Mouse (Mus musculus) layer of hippocampus, adult 2 months (tissue): Measurements from ENCODE around the gene Pik3cb. TPM values are rescaled to one million over a fixed set of nuclear protein-coding genes. Genes with fewer than 3 reads are reported as not detected.

ENCODE experiments used
- DNase-seq, 2 experiments: peaks; one replicate each; pipeline ENCODE4 v3.0.0; 2022; ENCODE audit warnings: low spot score in 2 of 2
- H3K27ac ChIP-seq: fragments of 200-600 bp; 2 replicates; pipeline ENCODE4 v1.8.1; 2022
- H3K4me3 ChIP-seq: fragments of 200-600 bp; 2 replicates; pipeline ENCODE4 v1.8.1; 2022; ENCODE audit warnings: mild to moderate bottlenecking
- CTCF ChIP-seq: fragments of 200-600 bp; conservative IDR thresholded peaks from 2 replicates; pipeline ENCODE4 v1.8.1; 2022; ENCODE audit warnings: antibody characterized with exemption, mild to moderate bottlenecking, moderate library complexity
- total RNA-seq, 2 experiments: library from RNA; stranded (reverse); gene quantifications; 2 replicates each; pipeline ENCODE4 v1.2.3; 2021

The Pik3cb gene
- total RNA-seq, 2 experiments from 2014 or later: 28.2 to 28.3 TPM

DNA sequence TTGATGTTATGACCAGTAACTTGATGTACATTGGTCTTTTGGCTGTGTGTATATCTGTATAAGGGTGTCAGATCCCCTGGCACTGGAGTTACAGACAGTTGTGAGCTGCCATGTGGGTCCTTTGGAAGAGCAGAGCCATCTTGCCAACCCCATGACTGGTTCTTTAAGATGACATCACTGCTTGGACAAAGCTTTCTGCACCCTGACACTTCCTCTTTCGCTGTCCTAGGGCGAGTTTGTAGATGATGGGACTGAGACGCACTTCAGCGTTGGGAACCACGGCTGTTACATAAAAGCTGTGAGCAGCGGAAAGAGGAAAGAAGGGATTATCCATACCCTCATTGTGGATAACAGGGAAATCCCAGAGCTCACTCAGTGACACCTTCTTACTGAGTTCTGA lies 139.1 kb downstream of the Pik3cb start:
- TF ChIP-seq CTCF: no peak
- Histone ChIP-seq H3K4me3 (no peak overlapping the region), H3K27ac (no peak overlapping the region)
- DNase-seq: no peak

DNA sequence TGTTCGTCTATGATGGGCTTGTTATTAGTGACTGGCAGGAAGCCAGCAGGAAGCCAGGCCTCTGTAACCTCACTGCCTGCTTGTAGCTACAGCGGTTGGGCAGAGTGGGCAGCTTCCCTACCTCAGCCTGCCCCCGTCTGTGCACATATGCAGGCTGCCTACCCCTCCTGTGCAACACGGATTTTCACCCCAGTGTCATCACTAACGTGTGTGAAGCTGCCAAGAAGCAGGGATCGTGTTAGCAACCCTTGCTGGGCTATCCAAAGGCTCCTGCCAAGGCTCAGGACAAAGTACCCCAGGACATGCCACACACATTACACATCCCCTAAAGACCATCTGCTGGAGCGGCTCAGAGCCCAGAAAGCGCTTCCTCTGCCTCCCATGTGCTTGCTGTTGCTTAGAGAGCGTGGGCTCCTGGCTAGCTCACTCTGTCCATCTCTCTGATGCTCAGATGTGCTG lies 140.5 kb downstream of the Pik3cb start:
- DNase-seq: peak; percentile 49 to 68
- Histone ChIP-seq H3K4me3 (no peak overlapping the region), H3K27ac (peak overlapping the region; percentile 81)
- TF ChIP-seq CTCF: no peak

GRCm38 (mm10) chr9:98994103-98994502 lies 146.3 kb downstream of the Pik3cb start:
- no peak for DNase-seq
- Histone ChIP-seq H3K27ac (peak overlapping the region; percentile 51; the same call in 1 of the 2 replicates), H3K4me3 (no peak overlapping the region)
- TF ChIP-seq CTCF: no peak

DNA sequence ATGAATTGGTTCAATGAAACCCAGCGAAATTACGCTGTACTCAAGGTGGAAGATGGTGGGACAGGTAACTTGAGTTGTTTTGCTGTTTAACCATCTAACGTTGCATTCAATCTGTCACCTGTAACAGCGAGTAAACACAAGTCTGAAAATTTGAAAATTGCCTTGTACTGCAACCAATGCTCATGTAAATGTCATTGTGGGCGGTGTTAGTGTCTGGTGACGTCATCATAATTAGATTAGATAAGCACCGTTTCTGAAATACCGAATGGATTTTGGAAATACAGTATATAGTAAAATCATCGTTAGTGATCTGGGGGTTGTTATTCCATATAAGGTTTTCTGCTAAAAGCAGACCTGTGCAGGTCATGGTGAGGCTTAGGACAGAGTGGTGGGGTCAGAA lies 153.3 kb downstream of the Pik3cb start:
- no peak for DNase-seq
- TF ChIP-seq CTCF: no peak
- H3K27ac ChIP-seq: peak overlapping the region; percentile 81
- peak overlapping the region; percentile 99 for H3K4me3 ChIP-seq

Other genes with a start within 250 kb of the Pik3cb start
- gene 7420426K07Rik, start 237.5 kb downstream of the Pik3cb start, total RNA-seq: not detected
- 1 to 10 TPM in 1 of 2 experiments, under 1 TPM in 1; 0.92 to 1.0 TPM for gene Foxl2, start 185.3 kb downstream of the Pik3cb start, total RNA-seq
- gene Faim, start 154.2 kb downstream of the Pik3cb start, total RNA-seq: 10 to 100 TPM; 60.0 to 61.1 TPM
- under 1 TPM; 0.22 to 0.38 TPM for gene Gm1123, start 104.9 kb downstream of the Pik3cb start, total RNA-seq
- not detected for gene Faiml, start 96.6 kb upstream of the Pik3cb start, total RNA-seq
- gene Cep70, start 102.7 kb upstream of the Pik3cb start, total RNA-seq: 10 to 100 TPM; 27.5 to 34.0 TPM
- gene Esyt3, start 217.9 kb upstream of the Pik3cb start, total RNA-seq: 1 to 10 TPM; 1.7 to 1.9 TPM